Mouse (Mus musculus): ENCODE data around the gene Grm5. TPM values are rescaled to one million over a fixed set of nuclear protein-coding genes. Genes with fewer than 3 reads are reported as not detected.

The Grm5 gene
- polyA plus RNA-seq, 1 experiment from 2014 or later: 65.6 TPM

DNA sequence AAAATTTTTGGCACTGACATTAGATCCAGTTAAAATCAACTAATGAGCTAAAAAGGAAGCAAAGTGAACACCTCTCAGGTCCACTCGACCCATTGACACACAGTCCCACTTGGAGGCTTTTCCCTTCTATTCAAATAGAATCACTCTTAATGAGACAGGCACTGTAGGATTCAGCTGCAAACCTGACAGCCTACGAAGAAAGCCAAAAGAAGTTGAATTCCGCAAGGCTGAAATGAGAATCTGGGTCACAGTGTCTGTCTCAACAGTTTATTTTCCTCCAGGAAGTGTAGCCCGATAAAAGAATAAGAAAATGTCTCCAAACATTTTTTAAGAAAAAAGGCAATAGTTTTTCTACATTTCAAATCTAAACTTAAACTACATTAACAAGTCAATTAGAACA lies 209.9 kb downstream of the Grm5 start:
- no peak overlapping the region for H3K4me3 ChIP-seq (ENCODE audit: low read length)
- no peak overlapping the region for H3K27ac ChIP-seq (ENCODE audit: low read depth, low read length)
- WGBS: 64% methylated on average over 4 of the region's 4 CpGs
- H3K9me3 ChIP-seq (ENCODE audit: control insufficient read depth, low read length): no peaks in the 10 kb centered on the region
- H3K36me3 ChIP-seq (ENCODE audit: control insufficient read depth, insufficient read depth, low read length): no peaks in the 10 kb centered on the region
- H3K4me1 ChIP-seq (ENCODE audit: control insufficient read depth, insufficient read depth, low read depth, low read length): no peaks in the 10 kb centered on the region
- no peak for ATAC-seq
- H3K27me3 ChIP-seq (replicated peaks; ENCODE audit: control insufficient read depth, insufficient read depth, low read length): no peaks in the 10 kb centered on the region
- no peak overlapping the region for H3K9ac ChIP-seq (ENCODE audit: low read depth, low read length)
- no peak overlapping the region for H3K4me2 ChIP-seq (ENCODE audit: low read length)

DNA sequence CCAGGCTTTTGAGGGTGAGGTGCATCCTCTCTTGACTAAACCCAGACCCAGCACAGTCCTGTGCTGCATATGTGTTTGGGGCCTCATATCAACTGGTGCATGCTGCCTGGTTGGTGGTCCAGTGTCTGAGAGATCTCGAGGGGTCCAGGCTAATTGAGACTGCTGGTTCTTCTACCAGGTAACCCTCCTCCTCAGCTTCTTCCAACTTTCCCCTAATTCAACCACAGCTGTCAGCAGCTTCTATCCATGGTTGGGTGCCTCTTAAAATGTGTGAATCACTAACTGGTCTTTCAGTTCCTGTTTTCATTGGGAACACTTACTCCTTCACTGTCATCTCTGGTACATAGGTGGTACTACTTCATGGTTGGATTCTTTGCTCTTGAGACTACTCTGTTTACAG lies 240.9 kb downstream of the Grm5 start:
- no peak overlapping the region for H3K4me2 ChIP-seq (ENCODE audit: low read length)
- no peak overlapping the region for H3K4me3 ChIP-seq (ENCODE audit: low read length)
- no peak overlapping the region for H3K27ac ChIP-seq (ENCODE audit: low read depth, low read length)
- 83% methylated on average over 1 of the region's 1 CpGs for WGBS
- H3K4me1 ChIP-seq (ENCODE audit: control insufficient read depth, insufficient read depth, low read depth, low read length): no peaks in the 10 kb centered on the region
- no peak for ATAC-seq
- no peaks in the 10 kb centered on the region for H3K27me3 ChIP-seq (replicated peaks; ENCODE audit: control insufficient read depth, insufficient read depth, low read length)
- H3K9me3 ChIP-seq (ENCODE audit: control insufficient read depth, low read length): no peaks in the 10 kb centered on the region
- H3K9ac ChIP-seq (ENCODE audit: low read depth, low read length): no peak overlapping the region
- no peaks in the 10 kb centered on the region for H3K36me3 ChIP-seq (ENCODE audit: control insufficient read depth, insufficient read depth, low read length)

DNA sequence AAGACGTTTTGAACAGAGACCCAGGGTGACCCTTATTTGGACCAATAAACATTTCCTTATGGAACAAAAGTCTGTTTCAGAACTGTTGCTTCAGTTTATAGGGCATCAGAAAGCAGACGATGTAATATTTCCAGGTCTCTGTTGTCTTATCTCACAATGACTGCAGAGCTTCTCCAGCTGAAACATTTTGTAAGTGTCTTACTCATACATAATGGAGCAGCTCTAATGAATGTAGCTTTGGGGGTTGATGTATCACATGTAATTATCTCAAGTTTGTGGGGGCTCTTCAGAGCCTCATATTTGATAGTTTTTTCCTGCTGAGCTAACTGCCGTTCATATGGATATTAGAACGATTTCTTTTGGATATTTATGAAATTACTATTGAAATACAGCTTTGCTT lies 250.7 kb downstream of the Grm5 start:
- H3K9me3 ChIP-seq (ENCODE audit: control insufficient read depth, low read length): no peaks in the 10 kb centered on the region
- ATAC-seq: peak; percentile 54; the same call in 1 of the 2 replicates
- no peak overlapping the region for H3K4me2 ChIP-seq (ENCODE audit: low read length)
- H3K27ac ChIP-seq (ENCODE audit: low read depth, low read length): no peak overlapping the region
- no peaks in the 10 kb centered on the region for H3K27me3 ChIP-seq (replicated peaks; ENCODE audit: control insufficient read depth, insufficient read depth, low read length)
- no peak overlapping the region for H3K9ac ChIP-seq (ENCODE audit: low read depth, low read length)
- no peak overlapping the region for H3K4me3 ChIP-seq (ENCODE audit: low read length)
- H3K4me1 ChIP-seq (ENCODE audit: control insufficient read depth, insufficient read depth, low read depth, low read length): no peaks in the 10 kb centered on the region
- WGBS: 63% methylated on average over 4 of the region's 4 CpGs
- H3K36me3 ChIP-seq (ENCODE audit: control insufficient read depth, insufficient read depth, low read length): no peaks in the 10 kb centered on the region

DNA sequence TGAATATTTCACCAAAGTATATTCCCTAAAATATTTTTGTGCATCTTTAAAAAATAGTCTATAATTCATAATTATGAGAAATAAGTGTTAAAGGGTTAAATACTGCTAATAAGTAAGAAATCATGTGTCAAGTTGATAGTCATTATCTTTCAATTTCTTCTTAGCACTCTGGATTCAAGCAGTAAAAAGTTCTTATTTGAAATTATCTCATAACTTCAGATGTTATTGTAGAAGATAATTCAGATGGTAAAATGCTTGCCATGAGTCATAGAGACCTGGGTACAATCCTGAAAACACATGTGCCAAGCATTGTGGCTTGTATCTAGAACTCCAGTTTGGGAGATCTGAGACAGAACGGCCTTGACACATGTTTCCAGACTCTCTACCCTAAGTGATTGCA lies 254.6 kb downstream of the Grm5 start:
- no peak overlapping the region for H3K27ac ChIP-seq (ENCODE audit: low read depth, low read length)
- 96% methylated on average over 1 of the region's 1 CpGs for WGBS
- no peak overlapping the region for H3K9ac ChIP-seq (ENCODE audit: low read depth, low read length)
- no peak for ATAC-seq
- H3K4me3 ChIP-seq (ENCODE audit: low read length): no peak overlapping the region
- no peaks in the 10 kb centered on the region for H3K9me3 ChIP-seq (ENCODE audit: control insufficient read depth, low read length)
- no peaks in the 10 kb centered on the region for H3K4me1 ChIP-seq (ENCODE audit: control insufficient read depth, insufficient read depth, low read depth, low read length)
- H3K27me3 ChIP-seq (replicated peaks; ENCODE audit: control insufficient read depth, insufficient read depth, low read length): no peaks in the 10 kb centered on the region
- no peak overlapping the region for H3K4me2 ChIP-seq (ENCODE audit: low read length)
- H3K36me3 ChIP-seq (ENCODE audit: control insufficient read depth, insufficient read depth, low read length): no peaks in the 10 kb centered on the region

DNA sequence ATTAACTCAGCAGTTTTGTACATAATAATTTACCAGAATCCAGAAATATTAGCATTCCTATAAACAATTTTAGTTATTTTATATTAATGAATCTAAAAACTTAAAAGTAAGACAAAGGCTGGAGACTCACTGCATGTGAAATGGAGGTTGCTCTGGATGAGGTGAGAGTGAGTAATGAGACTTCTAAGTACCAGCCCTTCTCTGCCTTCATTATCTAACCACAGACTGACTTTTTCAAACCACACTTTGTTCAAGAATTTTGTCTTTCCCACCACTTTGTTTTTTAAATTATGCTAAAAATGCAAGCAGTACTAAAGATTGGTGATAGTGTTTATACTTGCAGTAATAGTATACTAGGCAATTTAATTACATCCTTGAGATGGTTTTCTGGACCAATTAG lies 259.5 kb downstream of the Grm5 start:
- no peak overlapping the region for H3K9ac ChIP-seq (ENCODE audit: low read depth, low read length)
- no peak overlapping the region for H3K4me3 ChIP-seq (ENCODE audit: low read length)
- no peak overlapping the region for H3K4me2 ChIP-seq (ENCODE audit: low read length)
- H3K36me3 ChIP-seq (ENCODE audit: control insufficient read depth, insufficient read depth, low read length): no peaks in the 10 kb centered on the region
- no peak overlapping the region for H3K27ac ChIP-seq (ENCODE audit: low read depth, low read length)
- no peaks in the 10 kb centered on the region for H3K4me1 ChIP-seq (ENCODE audit: control insufficient read depth, insufficient read depth, low read depth, low read length)
- no peak for ATAC-seq
- H3K9me3 ChIP-seq (ENCODE audit: control insufficient read depth, low read length): no peaks in the 10 kb centered on the region
- no peaks in the 10 kb centered on the region for H3K27me3 ChIP-seq (replicated peaks; ENCODE audit: control insufficient read depth, insufficient read depth, low read length)

DNA sequence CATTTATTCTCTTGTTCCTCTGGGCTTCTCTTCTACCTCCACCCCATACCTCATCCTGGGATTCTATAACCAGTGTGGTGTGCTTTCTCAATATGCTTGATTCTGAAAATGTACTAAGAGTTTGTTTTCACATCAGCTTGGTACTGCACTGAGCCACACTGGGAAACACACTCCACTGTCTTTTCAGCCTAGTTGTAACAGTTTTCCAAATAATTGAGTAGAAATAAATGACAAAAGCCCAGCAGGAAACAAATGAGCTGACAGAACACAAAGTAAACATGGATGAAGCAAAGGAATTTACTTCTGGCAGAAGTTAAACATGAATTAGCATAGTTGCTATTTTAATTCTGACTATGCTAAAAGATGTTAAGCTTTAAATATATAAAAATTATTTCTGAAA lies 262.1 kb downstream of the Grm5 start:
- no peak for ATAC-seq
- no peaks in the 10 kb centered on the region for H3K36me3 ChIP-seq (ENCODE audit: control insufficient read depth, insufficient read depth, low read length)
- H3K4me2 ChIP-seq (ENCODE audit: low read length): no peak overlapping the region
- H3K27ac ChIP-seq (ENCODE audit: low read depth, low read length): no peak overlapping the region
- H3K4me1 ChIP-seq (ENCODE audit: control insufficient read depth, insufficient read depth, low read depth, low read length): no peaks in the 10 kb centered on the region
- H3K4me3 ChIP-seq (ENCODE audit: low read length): no peak overlapping the region
- H3K9me3 ChIP-seq (ENCODE audit: control insufficient read depth, low read length): no peaks in the 10 kb centered on the region
- H3K27me3 ChIP-seq (replicated peaks; ENCODE audit: control insufficient read depth, insufficient read depth, low read length): no peaks in the 10 kb centered on the region
- no peak overlapping the region for H3K9ac ChIP-seq (ENCODE audit: low read depth, low read length)

DNA sequence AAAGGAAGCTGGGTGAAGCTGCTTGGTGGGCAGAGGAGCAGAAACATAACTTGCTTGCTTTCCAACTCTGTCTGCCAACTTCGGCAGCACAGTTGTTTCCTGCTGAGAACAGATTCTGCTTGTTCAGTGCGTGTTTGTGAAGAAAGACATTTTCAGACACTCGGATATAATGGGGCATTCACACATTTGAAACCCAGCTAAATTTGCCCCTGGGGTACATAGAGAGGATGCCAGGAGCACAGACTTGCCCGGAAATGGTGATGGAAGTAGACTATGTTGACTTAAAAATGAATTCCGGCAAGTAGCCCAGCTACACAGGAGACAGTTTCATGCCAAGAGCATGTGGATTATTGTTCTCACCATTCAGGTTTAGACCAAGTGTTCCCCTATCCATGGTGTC lies 342.0 kb downstream of the Grm5 start:
- no peaks in the 10 kb centered on the region for H3K36me3 ChIP-seq (ENCODE audit: control insufficient read depth, insufficient read depth, low read length)
- H3K4me2 ChIP-seq (ENCODE audit: low read length): peak overlapping the region; percentile 19; the same call in 1 of the 2 replicates
- H3K4me1 ChIP-seq (ENCODE audit: control insufficient read depth, insufficient read depth, low read depth, low read length): no peaks in the 10 kb centered on the region; the same call in none of the 2 replicates
- no peak overlapping the region for H3K9ac ChIP-seq (ENCODE audit: low read depth, low read length)
- WGBS: 33% methylated on average over 5 of the region's 5 CpGs
- peak; percentile 95 for ATAC-seq
- no peak overlapping the region for H3K4me3 ChIP-seq (ENCODE audit: low read length)
- no peaks in the 10 kb centered on the region for H3K27me3 ChIP-seq (replicated peaks; ENCODE audit: control insufficient read depth, insufficient read depth, low read length)
- peak overlapping the region; percentile 9; the same call in 1 of the 2 replicates for H3K27ac ChIP-seq (ENCODE audit: low read depth, low read length)
- H3K9me3 ChIP-seq (ENCODE audit: control insufficient read depth, low read length): no peaks in the 10 kb centered on the region

DNA sequence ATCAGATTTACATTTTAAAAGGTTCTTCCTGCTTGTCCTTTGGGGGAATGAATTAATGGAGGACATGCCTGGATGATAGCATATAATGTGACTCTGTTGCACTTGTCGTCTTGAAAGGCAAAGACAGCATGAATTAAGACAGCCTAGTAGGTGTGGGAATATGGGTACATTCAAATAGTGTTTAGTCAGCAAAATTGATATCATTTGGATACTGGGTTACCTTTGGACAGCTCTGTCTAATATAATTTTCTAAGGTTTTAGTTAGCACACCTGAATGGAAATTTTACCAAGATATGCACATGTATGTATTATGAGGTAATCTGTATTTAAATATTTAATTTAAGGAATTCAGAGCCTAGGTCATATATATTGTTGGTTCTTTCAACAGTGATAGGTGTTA lies 353.4 kb downstream of the Grm5 start:
- no peak overlapping the region for H3K4me2 ChIP-seq (ENCODE audit: low read length)
- no peak for ATAC-seq
- no peaks in the 10 kb centered on the region for H3K36me3 ChIP-seq (ENCODE audit: control insufficient read depth, insufficient read depth, low read length)
- peaks cover 3% of the 10 kb centered on the region; the same call in 1 of the 2 replicates for H3K4me1 ChIP-seq (ENCODE audit: control insufficient read depth, insufficient read depth, low read depth, low read length)
- no peak overlapping the region for H3K27ac ChIP-seq (ENCODE audit: low read depth, low read length)
- no peak overlapping the region for H3K4me3 ChIP-seq (ENCODE audit: low read length)
- 47% methylated on average over 1 of the region's 1 CpGs for WGBS
- H3K27me3 ChIP-seq (replicated peaks; ENCODE audit: control insufficient read depth, insufficient read depth, low read length): no peaks in the 10 kb centered on the region
- H3K9me3 ChIP-seq (ENCODE audit: control insufficient read depth, low read length): no peaks in the 10 kb centered on the region
- H3K9ac ChIP-seq (ENCODE audit: low read depth, low read length): no peak overlapping the region

DNA sequence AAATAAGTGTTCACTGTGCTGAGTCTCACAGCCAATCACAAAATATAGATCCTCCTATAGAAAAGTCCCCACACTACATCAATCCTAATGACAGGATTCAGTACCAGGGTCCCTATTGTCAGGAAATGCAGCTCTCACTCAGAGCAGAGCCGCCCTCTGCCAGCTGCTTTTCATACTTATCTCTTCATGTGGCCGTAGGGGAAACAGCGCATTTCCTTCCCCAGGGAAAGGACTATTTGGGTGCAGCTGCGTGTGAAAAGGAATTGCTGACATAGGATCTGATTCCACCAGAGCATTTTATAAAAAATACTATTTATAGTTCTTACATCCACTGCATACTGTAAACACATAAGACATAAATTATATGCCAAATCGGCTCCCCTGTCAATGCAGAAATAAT lies 354.3 kb downstream of the Grm5 start:
- WGBS: 20% methylated on average over 5 of the region's 5 CpGs
- Histone ChIP-seq H3K36me3 (ENCODE audit: control insufficient read depth, insufficient read depth, low read length) (no peaks in the 10 kb centered on the region), H3K27ac (ENCODE audit: low read depth, low read length) (no peak overlapping the region), H3K4me3 (ENCODE audit: low read length) (no peak overlapping the region), H3K9ac (ENCODE audit: low read depth, low read length) (no peak overlapping the region), H3K4me2 (ENCODE audit: low read length) (no peak overlapping the region), H3K9me3 (ENCODE audit: control insufficient read depth, low read length) (no peaks in the 10 kb centered on the region), H3K4me1 (ENCODE audit: control insufficient read depth, insufficient read depth, low read depth, low read length) (peaks cover 3% of the 10 kb centered on the region; the same call in 1 of the 2 replicates), H3K27me3 (replicated peaks; ENCODE audit: control insufficient read depth, insufficient read depth, low read length) (no peaks in the 10 kb centered on the region)
- ATAC-seq: no peak

DNA sequence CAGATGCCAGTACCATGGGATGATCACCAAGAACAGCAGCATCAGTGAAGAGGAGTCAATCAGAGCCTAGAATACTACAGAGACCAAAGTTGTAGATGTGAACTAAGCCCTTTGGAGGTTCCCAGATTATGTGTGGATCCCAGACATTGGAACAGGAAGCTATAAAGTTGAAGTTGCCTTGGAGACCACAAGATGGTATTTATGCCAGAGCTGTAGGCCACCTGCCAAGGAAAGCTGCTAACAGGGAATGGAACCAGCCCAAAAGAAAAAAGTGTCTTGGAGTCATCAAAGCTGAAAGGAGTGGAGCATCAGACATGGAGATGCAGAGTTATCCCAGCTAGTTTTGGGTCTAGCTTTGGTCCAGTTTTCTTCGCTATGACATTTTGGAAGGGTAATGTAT lies 366.2 kb downstream of the Grm5 start:
- no peak overlapping the region for H3K27ac ChIP-seq (ENCODE audit: low read depth, low read length)

More for the DNA sequence above, 366.2 kb downstream of the Grm5 start:
- Histone ChIP-seq H3K4me1 (ENCODE audit: control insufficient read depth, insufficient read depth, low read depth, low read length) (no peaks in the 10 kb centered on the region), H3K36me3 (ENCODE audit: control insufficient read depth, insufficient read depth, low read length) (no peaks in the 10 kb centered on the region), H3K9me3 (ENCODE audit: control insufficient read depth, low read length) (no peaks in the 10 kb centered on the region), H3K27me3 (replicated peaks; ENCODE audit: control insufficient read depth, insufficient read depth, low read length) (no peaks in the 10 kb centered on the region), H3K4me2 (ENCODE audit: low read length) (no peak overlapping the region), H3K4me3 (ENCODE audit: low read length) (no peak overlapping the region), H3K9ac (ENCODE audit: low read depth, low read length) (no peak overlapping the region)
- 92% methylated on average over 1 of the region's 1 CpGs for WGBS
- ATAC-seq: no peak

Measured in hindbrain, embryonic 16.5 days (tissue).